Mouse (Mus musculus) liver, adult 2 months (tissue): ENCODE measurements at regions not wholly inside any gene's neighbourhood (a gene's known extent, or its start where the extent isn't known, plus 50 kb on each side); places are given as distances from the start of the nearest gene placed in this dataset.

Source experiments
- CTCF ChIP-seq: fragments of 200-500 bp; IDR thresholded peaks from 2 replicates; pipeline ENCODE4 v1.5.1; 2011; ENCODE audit warnings: low read depth, low read length, control low read depth
- POLR2A ChIP-seq: fragments of 200-500 bp; IDR thresholded peaks from 2 replicates; pipeline ENCODE4 v1.6.1; 2011; ENCODE audit warnings: low read length, control low read depth; ENCODE audit not compliant: insufficient read depth; ENCODE audit errors: extremely low read depth

GRCm38 (mm10) chr3:56302346-56303185 is 119.1 kb upstream of the Nbea start:
- TF ChIP-seq CTCF (no peak), POLR2A (no peak)
